Mouse (Mus musculus) heart, postnatal 0 days (tissue): ENCODE results near the gene Dll3. TPM values are rescaled to one million over a fixed set of nuclear protein-coding genes. Genes with fewer than 3 reads are reported as not detected.
A peak's percentile ranks its signal among the peaks of the same experiment; 100 is the strongest.

Experiments
- ATAC-seq: fragments of 200-750 bp; cut with Nextera tagmentation; 2 replicates; pipeline ENCODE4 v1.8.0; 2017; ENCODE audit warnings: low read depth, moderate number of reproducible peaks, moderate library complexity; ENCODE audit not compliant: insufficient read depth
- DNase-seq: peaks from one replicate; pipeline ENCODE4 v3.0.0-alpha.2; 2016; ENCODE audit warnings: low spot score
- H3K27ac ChIP-seq: fragments of 300-500 bp; sonication (generic); 2 replicates; pipeline ENCODE4 v1.5.1; 2014; ENCODE audit warnings: low read depth, mild to moderate bottlenecking
- H3K27me3 ChIP-seq: fragments of 300-500 bp; sonication (generic); 2 replicates; pipeline ENCODE4 v1.6.1; 2014; ENCODE audit warnings: low read length, mixed read lengths; ENCODE audit not compliant: control insufficient read depth, insufficient read depth
- H3K36me3 ChIP-seq: fragments of 300-500 bp; sonication (generic); replicated peaks from 2 replicates; pipeline ENCODE4 v1.6.1; 2014; ENCODE audit warnings: low read length, mixed read lengths; ENCODE audit not compliant: control insufficient read depth, insufficient read depth
- H3K4me1 ChIP-seq: fragments of 300-500 bp; sonication (generic); 2 replicates; pipeline ENCODE4 v1.6.1; 2014; ENCODE audit warnings: antibody characterized with exemption; ENCODE audit not compliant: control insufficient read depth, insufficient read depth
- H3K4me2 ChIP-seq: fragments of 300-500 bp; sonication (generic); 2 replicates; pipeline ENCODE4 v1.6.1; 2014; ENCODE audit warnings: low read depth, mild to moderate bottlenecking, low read length, moderate library complexity
- H3K4me3 ChIP-seq: fragments of 300-500 bp; sonication (generic); 2 replicates; pipeline ENCODE4 v1.5.1; 2014; ENCODE audit warnings: low read depth, low read length
- H3K9ac ChIP-seq: fragments of 300-500 bp; sonication (generic); replicated peaks from 2 replicates; pipeline ENCODE4 v1.6.1; 2014; ENCODE audit warnings: low read depth, low read length, mixed read lengths
- H3K9me3 ChIP-seq: fragments of 300-500 bp; sonication (generic); replicated peaks from 2 replicates; pipeline ENCODE4 v1.6.1; 2016; ENCODE audit warnings: low read length; ENCODE audit not compliant: control insufficient read depth
- CTCF ChIP-seq: IDR thresholded peaks from 2 replicates; pipeline ENCODE4 v1.5.1; 2016; ENCODE audit warnings: antibody characterized with exemption, control low read depth, low read depth
- EP300 ChIP-seq: IDR thresholded peaks from 2 replicates; pipeline ENCODE4 v1.6.1; 2016; ENCODE audit warnings: antibody characterized with exemption, low read depth
- WGBS: fragments of 180-500 bp; shearing (Covaris S2); extraction: QIAGEN DNeasy Blood & Tissue Kit; methylation state at CpG from one replicate; pipeline ENCODE4 v1.1.7; 2014; 5-methylcytosine and 5-hydroxymethylcytosine counted together
- polyA plus RNA-seq: library from polyadenylated mRNA; unstranded; fragments of >200 nt; fragmentation: Nextera tagmentation; extraction: Ambion mirVana; gene quantifications from 2 replicates; pipeline ENCODE4 v1.2.1, GENCODE M21; 2015
- total RNA-seq: library from RNA; depleted of rRNA; stranded (reverse); fragments of >200 nt; gene quantifications from 2 replicates; pipeline ENCODE4 v1.2.3, GENCODE M21; 2014; ENCODE audit warnings: low replicate concordance

Gene Dll3
- total and polyA plus RNA-seq, 2 experiments from 2014 or later, result not detected

GRCm38 (mm10) chr7:28344637-28345036 is 42.6 kb upstream of the Dll3 start:
- Histone ChIP-seq H3K9me3 (no peaks in the 10 kb centered on the region), H3K9ac (no peak overlapping the region), H3K4me2 (no peak overlapping the region), H3K36me3 (no peaks in the 10 kb centered on the region), H3K27ac (no peak overlapping the region), H3K4me1 (peaks cover under 1% of the 10 kb centered on the region; the same call in 1 of the 2 replicates), H3K4me3 (no peak overlapping the region), H3K27me3 (no peaks in the 10 kb centered on the region)
- ATAC-seq, result no peak
- peak; percentile 49 for DNase-seq
- 2% methylated on average over 4 of the region's 4 CpGs for WGBS
- TF ChIP-seq CTCF (peak; percentile 84), EP300 (no peak)

GRCm38 (mm10) chr7:28341381-28341780 is 39.3 kb upstream of the Dll3 start:
- Histone ChIP-seq H3K27me3 (no peaks in the 10 kb centered on the region), H3K27ac (0 out of 2 replicates have a peak overlapping the region, but pooled peaks have one; percentile 7), H3K4me2 (no peak overlapping the region), H3K4me1 (peaks cover 5% of the 10 kb centered on the region), H3K9ac (no peak overlapping the region), H3K4me3 (no peak overlapping the region), H3K36me3 (no peaks in the 10 kb centered on the region), H3K9me3 (no peaks in the 10 kb centered on the region)
- no peak for ATAC-seq
- 33% methylated on average over 7 of the region's 7 CpGs for WGBS
- TF ChIP-seq CTCF (no peak), EP300 (no peak)
- DNase-seq, result no peak

DNA sequence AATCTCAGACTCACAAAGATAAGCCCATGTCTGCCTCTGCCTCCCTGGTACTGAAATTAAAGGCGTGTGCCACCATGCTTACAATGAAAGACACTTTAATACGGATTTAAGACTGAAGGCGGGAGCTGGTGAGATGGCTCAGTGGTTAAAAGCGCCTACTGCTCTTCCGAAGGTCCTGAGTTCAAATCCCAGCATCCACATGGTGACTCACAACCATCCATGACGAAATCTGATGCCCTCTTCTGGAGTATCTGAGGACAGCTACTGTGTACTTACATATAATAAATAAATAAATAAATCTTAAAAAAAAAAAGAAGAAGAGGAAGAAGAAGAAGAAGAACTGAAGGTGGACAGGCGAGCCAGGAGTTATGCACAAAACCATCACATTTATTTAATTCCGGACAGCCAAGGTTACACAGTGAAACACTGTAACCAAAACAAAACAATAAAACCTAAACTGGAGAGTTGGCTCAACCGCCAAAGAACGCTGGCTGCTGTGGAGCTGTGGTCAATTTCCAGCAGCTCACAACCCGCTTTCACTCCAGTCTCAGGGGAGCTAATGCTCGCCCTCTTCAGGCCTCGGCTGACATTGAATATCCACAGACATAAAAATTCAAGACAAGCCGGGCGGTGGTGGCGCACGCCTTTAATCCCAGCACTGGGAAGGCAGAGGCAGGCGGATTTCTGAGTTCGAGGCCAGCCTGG is 37.3 kb upstream of the Dll3 start:
- H3K9ac ChIP-seq, result peak overlapping the region; percentile 83
- TF ChIP-seq CTCF (peak; percentile 26; the same call in 1 of the 2 replicates), EP300 (no peak)
- peak; percentile 49 for DNase-seq
- 0 out of 2 replicates have a peak, but pooled peaks have one; percentile 3 for ATAC-seq
- H3K36me3 ChIP-seq, result no peaks in the 10 kb centered on the region
- 72% methylated on average over 19 of the region's 19 CpGs for WGBS
- no peaks in the 10 kb centered on the region for H3K27me3 ChIP-seq
- peak overlapping the region; percentile 97 for H3K27ac ChIP-seq
- no peaks in the 10 kb centered on the region for H3K9me3 ChIP-seq
- H3K4me3 ChIP-seq, result peak overlapping the region; percentile 69
- peak overlapping the region; percentile 84 for H3K4me2 ChIP-seq
- H3K4me1 ChIP-seq, result peaks cover 5% of the 10 kb centered on the region

GRCm38 (mm10) chr7:28338108-28338998 is 36.3 kb upstream of the Dll3 start, which contains the start of gene Supt5:
TSS of gene Supt5 (minus strand) at chr7:28338746.
- Histone ChIP-seq H3K4me2 (peak within 1 kb of the TSS; percentile 84), H3K36me3 (no peaks in the 10 kb centered on the region), H3K9me3 (no peaks in the 10 kb centered on the region), H3K4me1 (peaks cover 5% of the 10 kb centered on the region), H3K27ac (peak within 1 kb of the TSS; percentile 97), H3K4me3 (peak within 1 kb of the TSS; percentile 69), H3K9ac (peak within 1 kb of the TSS; percentile 83), H3K27me3 (no peaks in the 10 kb centered on the region)
- DNase-seq, result peak; percentile 98
- no peak for TF ChIP-seq CTCF
- TF ChIP-seq EP300, result peak; percentile 98
- peak; percentile 98 for ATAC-seq
- under 1% methylated on average over 69 of the region's 77 CpGs for WGBS

DNA sequence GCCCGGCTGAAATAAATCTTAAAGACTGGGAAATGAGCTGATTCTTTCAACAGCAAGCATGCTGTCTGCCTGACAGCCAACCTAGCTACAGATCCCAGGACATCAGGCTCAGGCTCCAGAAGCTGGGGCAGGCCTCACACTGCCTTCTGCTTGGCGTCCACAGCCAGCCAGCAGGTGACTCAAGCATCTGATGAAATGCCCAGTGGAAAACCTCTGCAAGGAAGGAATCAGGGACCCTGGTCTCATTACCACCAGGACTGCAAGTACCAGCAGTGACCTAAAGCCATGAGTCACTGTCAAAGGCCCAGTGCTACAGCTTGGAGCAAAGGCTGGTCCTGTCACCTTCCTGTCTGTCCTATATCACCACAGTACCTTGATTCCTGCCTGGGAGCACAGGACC is 33.4 kb upstream of the Dll3 start:
- no peaks in the 10 kb centered on the region for H3K9me3 ChIP-seq
- H3K4me2 ChIP-seq, result no peak overlapping the region
- TF ChIP-seq EP300 (no peak), CTCF (no peak)
- no peak for ATAC-seq
- H3K4me3 ChIP-seq, result no peak overlapping the region
- H3K27ac ChIP-seq, result no peak overlapping the region
- no peaks in the 10 kb centered on the region for H3K27me3 ChIP-seq
- 84% methylated on average over 2 of the region's 2 CpGs for WGBS
- no peak overlapping the region for H3K9ac ChIP-seq
- no peak for DNase-seq
- H3K36me3 ChIP-seq, result peaks cover 16% of the 10 kb centered on the region
- H3K4me1 ChIP-seq, result peaks cover 5% of the 10 kb centered on the region
